Mouse (Mus musculus): ENCODE measurements at regions not wholly inside any gene's neighbourhood (a gene's known extent, or its start where the extent isn't known, plus 50 kb on each side); places are given as distances from the start of the nearest gene placed in this dataset.
A peak's percentile ranks its signal among the peaks of the same experiment; 100 is the strongest.

- DNase-seq, result no peak
Measured at GRCm38 (mm10) chr8:64421502-64422199, 215.6 kb upstream of the Tll1 start.

GRCm38 (mm10) chr8:64412488-64413188 lies 206.6 kb upstream of the Tll1 start:
- no peak for DNase-seq

DNA sequence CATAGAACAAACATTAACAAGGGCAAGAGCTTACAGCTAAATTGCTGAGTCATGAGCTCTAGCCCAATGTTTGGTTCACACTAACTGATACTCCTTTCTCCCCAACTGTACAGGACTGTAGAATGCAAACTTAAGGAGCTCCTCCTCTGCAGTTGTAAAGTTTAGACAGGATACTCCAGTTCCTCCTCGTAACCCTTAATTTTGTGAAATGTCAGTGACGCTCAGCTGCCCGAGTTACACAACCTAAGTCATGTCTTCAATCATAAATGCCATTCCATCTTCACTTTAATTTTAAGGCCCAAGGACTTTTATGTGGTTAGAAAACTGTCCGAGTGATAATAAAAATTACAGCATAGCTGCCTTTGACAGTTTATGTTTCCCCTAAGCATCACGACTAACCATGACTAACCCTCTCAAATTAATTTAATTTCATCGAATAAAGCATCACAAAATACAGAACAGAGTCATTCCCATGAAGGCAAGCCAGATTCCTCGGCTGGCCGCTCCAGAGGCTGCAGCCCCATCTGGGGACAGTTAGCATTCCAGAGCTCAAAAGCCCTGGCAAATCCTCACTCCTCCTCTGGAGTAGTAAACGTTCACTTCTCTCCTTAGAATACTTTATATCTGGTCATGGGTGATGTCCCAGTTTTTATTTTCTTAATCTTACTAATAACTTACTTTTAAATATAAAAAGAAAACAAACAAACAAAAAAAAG lies 200.9 kb upstream of the Tll1 start:
- DNase-seq, result no peak

GRCm38 (mm10) chr8:64399554-64399953 lies 193.5 kb upstream of the Tll1 start:
- no peak for DNase-seq

GRCm38 (mm10) chr8:64397876-64398275 lies 191.8 kb upstream of the Tll1 start:
- peak in 1 of 2 experiments; percentile 5 for DNase-seq

GRCm38 (mm10) chr8:64395816-64396215 lies 189.7 kb upstream of the Tll1 start:
- peak in 1 of 2 experiments; percentile 14 for DNase-seq

- DNase-seq, result no peak
Measured at GRCm38 (mm10) chr8:64389488-64389887, 183.4 kb upstream of the Tll1 start.

DNA sequence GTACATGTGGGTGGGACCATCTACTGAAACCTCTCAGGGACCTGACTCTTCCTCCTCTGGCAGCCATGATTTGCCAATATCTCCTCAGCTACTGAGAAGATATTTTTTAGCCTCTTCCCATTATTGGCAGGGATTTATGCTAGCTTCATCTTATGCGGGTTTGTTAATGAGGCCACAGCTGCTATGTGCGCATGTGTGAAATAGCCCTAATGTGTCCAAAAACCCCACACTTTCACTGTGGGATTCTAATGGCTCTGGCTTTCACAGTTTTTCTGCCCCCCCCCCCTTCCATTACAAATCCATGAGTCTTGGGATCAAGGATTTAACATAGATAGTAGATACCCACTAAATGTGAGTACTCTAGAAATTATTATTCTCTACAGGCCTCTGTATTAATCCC lies 182.2 kb upstream of the Tll1 start:
- no peak for DNase-seq

GRCm38 (mm10) chr8:64379732-64380349 lies 173.8 kb upstream of the Tll1 start:
- no peak for DNase-seq

GRCm38 (mm10) chr8:64377830-64378229 lies 171.8 kb upstream of the Tll1 start:
- DNase-seq, result no peak

GRCm38 (mm10) chr8:64375509-64375908 lies 169.4 kb upstream of the Tll1 start:
- DNase-seq, result no peak

GRCm38 (mm10) chr8:64374980-64375379 lies 168.9 kb upstream of the Tll1 start:
- no peak for DNase-seq

DNA sequence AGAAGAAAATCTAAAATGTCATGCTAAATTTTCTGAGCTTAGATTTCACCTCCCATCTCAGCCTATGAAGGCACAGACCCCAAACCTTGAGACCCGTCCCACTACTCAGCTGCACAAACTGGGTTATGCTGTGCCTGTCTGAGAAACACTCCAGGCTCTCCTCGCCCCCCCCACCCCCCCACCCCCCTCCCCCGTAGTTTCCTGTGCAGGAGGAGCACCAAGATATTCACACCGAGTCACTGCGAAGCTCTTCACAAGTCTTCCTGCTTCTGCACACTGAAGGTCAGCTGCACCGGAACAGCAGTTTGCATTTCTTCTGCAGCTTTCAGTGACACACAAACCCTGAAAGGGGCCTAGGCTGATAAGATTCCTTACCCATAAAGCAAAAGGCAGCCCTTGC lies 163.9 kb upstream of the Tll1 start:
- DNase-seq, result no peak

- no peak for DNase-seq
Measured at GRCm38 (mm10) chr8:64367906-64368305, 161.8 kb upstream of the Tll1 start.

GRCm38 (mm10) chr8:64366974-64367266 lies 160.8 kb upstream of the Tll1 start:
- no peak for DNase-seq

DNA sequence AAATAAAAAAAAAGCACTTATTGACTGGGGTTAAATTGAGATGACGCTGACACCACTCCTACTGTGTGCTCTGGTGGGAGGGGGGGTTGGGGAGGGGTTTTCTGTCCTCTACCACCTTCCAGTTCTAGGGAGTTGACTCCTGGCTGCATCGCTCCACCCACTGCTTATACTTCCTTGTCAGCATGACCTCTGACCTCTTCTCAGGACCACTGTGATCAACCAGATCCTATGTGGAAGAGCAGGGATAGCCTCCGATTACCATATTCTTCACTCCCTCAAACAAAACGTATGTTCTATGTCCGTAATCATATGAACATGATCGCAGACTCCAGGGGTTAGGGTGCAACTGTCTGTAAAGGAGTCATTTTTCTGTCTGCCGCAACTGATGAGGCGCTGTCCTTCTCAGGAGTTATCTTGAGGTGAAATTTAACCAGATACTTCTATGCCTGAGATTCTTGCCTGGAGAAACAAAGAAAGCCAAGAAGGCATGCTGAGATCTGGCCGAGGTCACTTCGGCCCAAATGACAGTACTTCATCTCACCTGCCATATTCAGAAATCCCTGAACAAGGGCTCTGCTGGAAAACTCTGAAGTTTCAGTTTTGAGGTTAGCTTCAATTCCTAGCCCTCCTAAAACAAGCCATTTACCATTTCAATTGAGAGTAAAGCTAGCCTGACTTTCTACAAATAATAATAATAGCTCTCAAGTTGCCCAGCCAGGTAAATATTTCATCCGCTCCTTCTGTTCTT lies 160.3 kb upstream of the Tll1 start:
- no peak for DNase-seq

DNA sequence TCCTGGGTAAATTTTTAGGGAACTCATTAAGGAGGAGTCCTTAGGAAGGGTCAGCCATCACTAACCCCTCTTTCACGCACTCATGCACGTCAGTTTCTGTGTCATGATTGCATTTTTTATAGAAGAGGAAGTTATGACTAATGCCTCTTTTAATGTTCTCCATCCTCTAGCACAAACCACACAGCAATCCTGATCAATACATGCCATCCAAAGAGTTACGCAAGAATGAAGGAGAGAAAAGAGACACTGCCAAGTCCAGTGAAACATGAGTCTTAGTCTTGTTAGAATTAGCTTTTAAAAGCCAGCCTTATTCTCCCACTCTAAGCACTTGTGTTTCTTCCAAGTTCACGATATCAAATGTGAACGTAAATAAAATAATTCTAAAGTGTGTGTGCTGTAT lies 151.0 kb upstream of the Tll1 start:
- DNase-seq, result no peak

GRCm38 (mm10) chr8:64348082-64348646 lies 142.1 kb upstream of the Tll1 start:
- DNase-seq, result no peak

DNA sequence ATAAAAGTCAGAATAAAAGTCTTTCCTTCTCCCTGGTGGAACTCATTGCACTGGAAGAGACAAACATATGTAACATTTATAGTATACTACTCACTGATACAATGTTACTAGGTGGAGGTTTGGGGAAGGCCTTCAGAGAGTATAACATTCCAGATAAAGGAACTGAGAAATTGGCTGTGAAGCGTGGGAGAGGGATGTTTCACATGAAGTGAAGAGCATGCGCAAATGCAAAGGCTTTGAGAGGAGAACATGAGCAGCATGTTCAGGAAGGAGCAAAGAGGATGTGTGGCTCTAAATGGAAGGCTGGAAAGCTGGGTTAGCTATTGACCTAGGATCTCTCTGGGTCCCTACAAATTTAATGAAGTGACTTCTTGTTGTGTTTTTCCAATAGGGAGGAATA lies 141.4 kb upstream of the Tll1 start:
- DNase-seq, result no peak

DNA sequence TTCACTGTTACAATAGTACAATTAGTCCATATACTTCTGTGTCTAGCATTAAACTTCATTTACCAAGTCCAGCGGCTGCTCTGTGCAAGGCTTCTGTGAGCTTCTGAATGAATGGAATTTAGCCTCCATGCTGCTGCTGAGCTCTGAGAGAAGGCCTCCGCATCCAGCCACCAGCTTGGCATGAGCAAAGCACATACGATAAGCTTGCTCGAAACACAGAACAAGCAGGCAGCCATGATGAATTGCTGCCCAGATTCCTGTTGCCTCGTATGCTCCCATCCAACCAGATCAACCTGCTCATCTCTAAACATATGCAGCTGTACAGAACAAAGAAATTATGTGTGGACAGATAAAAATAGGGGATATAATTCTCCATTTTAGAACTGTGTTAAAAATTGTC lies 140.4 kb upstream of the Tll1 start:
- no peak for DNase-seq

GRCm38 (mm10) chr8:64344933-64345332 lies 138.9 kb upstream of the Tll1 start:
- DNase-seq, result no peak

DNA sequence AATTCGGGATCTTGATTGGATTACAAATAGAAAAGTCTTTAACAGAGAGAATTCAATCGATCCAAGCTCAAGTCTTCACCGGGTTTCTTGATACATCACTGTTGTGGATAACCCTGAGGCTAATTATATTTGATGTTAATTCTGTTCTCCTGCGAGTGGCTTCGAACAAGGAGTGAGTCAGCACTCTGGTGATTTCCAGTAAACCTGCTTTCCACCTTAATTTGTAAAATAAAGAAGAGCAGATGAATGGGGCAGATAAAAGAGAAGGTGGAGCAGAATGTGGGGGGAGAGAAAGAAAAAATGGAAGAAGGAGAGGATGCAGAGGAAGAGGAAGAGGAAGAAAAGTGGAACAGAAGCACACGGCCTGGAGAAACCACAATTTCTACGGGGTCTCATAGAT lies 137.5 kb upstream of the Tll1 start:
- no peak for DNase-seq

Data from heart, adult 18-20 months (tissue).